Mouse (Mus musculus) 3134 (cell line): Measurements from ENCODE around the gene Nt5c1a.

Experiments used
- DNase-seq: peaks from one replicate; pipeline ENCODE4 v3.0.0-alpha.2; 2011; ENCODE audit warnings: low spot score; ENCODE audit not compliant: insufficient read length; ENCODE audit errors: extremely low read depth

Nt5c1a gene

GRCm38 (mm10) chr4:123210996-123211395 is 9.7 kb downstream of the Nt5c1a start:
- DNase-seq = no peak

GRCm38 (mm10) chr4:123211453-123211852 is 10.1 kb downstream of the Nt5c1a start:
- DNase-seq = no peak

- DNase-seq = no peak
These were observed 11.0 kb downstream of the Nt5c1a start for GRCm38 (mm10) chr4:123212330-123212729.

GRCm38 (mm10) chr4:123213975-123214374 is 12.7 kb downstream of the Nt5c1a start:
- peak; percentile 36 for DNase-seq

GRCm38 (mm10) chr4:123215367-123215766 is 14.1 kb downstream of the Nt5c1a start:
- DNase-seq = no peak

GRCm38 (mm10) chr4:123216782-123217181 is 15.5 kb downstream of the Nt5c1a start:
- no peak for DNase-seq

GRCm38 (mm10) chr4:123219720-123220357 is 18.5 kb downstream of the Nt5c1a start:
- no peak for DNase-seq

GRCm38 (mm10) chr4:123220637-123221036 is 19.3 kb downstream of the Nt5c1a start:
- no peak for DNase-seq

- DNase-seq = no peak
These were observed 22.0 kb downstream of the Nt5c1a start for GRCm38 (mm10) chr4:123223309-123223708.

GRCm38 (mm10) chr4:123225718-123226403 is 24.6 kb downstream of the Nt5c1a start:
- no peak for DNase-seq

GRCm38 (mm10) chr4:123227707-123228106 is 26.4 kb downstream of the Nt5c1a start:
- DNase-seq = no peak

- DNase-seq = no peak
These were observed 27.0 kb downstream of the Nt5c1a start for GRCm38 (mm10) chr4:123228270-123228669.

GRCm38 (mm10) chr4:123229166-123229565 is 27.9 kb downstream of the Nt5c1a start:
- no peak for DNase-seq

GRCm38 (mm10) chr4:123232841-123233240 is 31.5 kb downstream of the Nt5c1a start:
- DNase-seq = no peak

- DNase-seq = no peak
These were observed 32.3 kb downstream of the Nt5c1a start, which contains the start of gene Heyl for GRCm38 (mm10) chr4:123233492-123234084. Heyl (plus strand) TSS chr4:123233556.

- DNase-seq = no peak
These were observed 34.6 kb downstream of the Nt5c1a start for GRCm38 (mm10) chr4:123235835-123236430.

- no peak for DNase-seq
These were observed 35.2 kb downstream of the Nt5c1a start for GRCm38 (mm10) chr4:123236431-123237031.

- no peak for DNase-seq
These were observed 36.3 kb downstream of the Nt5c1a start for GRCm38 (mm10) chr4:123237386-123238266.

GRCm38 (mm10) chr4:123239361-123240203 is 38.3 kb downstream of the Nt5c1a start:
- no peak for DNase-seq
